Mouse (Mus musculus): ENCODE measurements around the gene Fnbp1.

- TF ChIP-seq CTCF (IDR thresholded peaks at IDR 0.05; ENCODE audit: borderline replicate concordance, control insufficient read depth, extremely low read depth, insufficient read depth, low read length, poor library complexity) (no peak), POLR2A (IDR thresholded peaks at IDR 0.05; ENCODE audit: control insufficient read depth, extremely low read depth, insufficient read depth, low read length, poor library complexity) (no peak)
Observed at GRCm38 (mm10) chr2:31082639-31083038, 59.2 kb downstream of the Fnbp1 start.
